Mouse (Mus musculus): Measurements from ENCODE around the gene Mlx. TPM values are rescaled to one million over a fixed set of nuclear protein-coding genes. Genes with fewer than 3 reads are reported as not detected.

Gene Mlx
- polyA plus RNA-seq (2015; fragmentation: Nextera tagmentation; extraction: Ambion mirVana), result 50.3 and 52.0 TPM in 2 replicates

DNA sequence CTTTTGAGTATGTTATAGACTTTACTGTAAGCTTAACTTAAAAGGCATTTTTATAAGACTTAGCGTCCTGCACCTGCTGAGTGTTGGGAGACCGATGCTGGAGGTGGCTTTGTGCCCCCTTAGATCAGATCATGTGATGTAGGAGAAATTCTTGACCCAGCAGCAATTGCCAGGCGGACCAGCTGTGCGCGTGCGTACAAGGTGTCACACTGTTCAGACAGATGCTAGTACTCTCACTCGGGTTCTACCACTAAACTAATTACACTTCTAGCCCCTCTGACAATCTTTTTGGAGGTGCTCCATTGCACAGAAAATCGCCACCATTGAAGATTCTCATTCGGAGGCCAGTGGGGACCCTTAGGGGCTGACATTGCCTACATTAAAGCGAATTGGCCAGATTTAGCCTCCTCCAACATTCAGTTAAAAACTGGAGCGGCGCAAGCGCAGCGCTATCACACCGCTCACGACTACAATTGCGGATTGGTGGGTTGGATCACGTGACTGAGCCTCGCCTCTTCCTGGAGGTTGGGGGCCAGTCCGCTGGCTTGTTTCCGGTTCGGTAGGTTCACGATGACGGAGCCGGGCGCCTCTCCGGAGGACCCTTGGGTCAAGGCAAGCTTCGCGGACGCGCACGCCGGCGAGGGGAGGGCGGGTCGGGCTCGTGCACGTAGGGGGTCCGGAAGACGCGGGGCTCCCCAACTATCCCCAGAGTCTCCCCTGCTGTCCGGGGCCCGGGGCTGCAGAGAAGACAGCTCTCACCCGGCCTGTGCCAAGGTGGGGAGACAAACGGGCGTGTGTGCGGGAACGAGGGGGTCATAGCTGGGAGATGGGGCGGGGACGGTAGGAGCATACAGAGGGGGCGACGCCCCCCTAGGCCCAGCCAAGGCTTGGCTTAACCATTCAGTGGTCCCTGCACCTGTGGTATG, at the start of gene Mlx:
Mlx (plus strand) TSS at position 522 of the 926 bp plus-strand sequence.
- peaks cover 39% of the 10 kb centered on the region for H3K4me1 ChIP-seq
- H3K9me3 ChIP-seq (replicated peaks), result no peaks in the 10 kb centered on the region
- ATAC-seq (ENCODE audit: insufficient number of reproducible peaks, low FRiP score, low TSS enrichment, low read depth), result peak; percentile 82
- peaks cover 49% of the 10 kb centered on the region for H3K36me3 ChIP-seq
- H3K27ac ChIP-seq (replicated peaks), result peak within 1 kb of the TSS; percentile 87
- peak within 1 kb of the TSS; percentile 72 for H3K4me3 ChIP-seq (replicated peaks)
- peak within 1 kb of the TSS; percentile 80 for H3K9ac ChIP-seq
- H3K27me3 ChIP-seq, result no peaks in the 10 kb centered on the region
- 1% methylated on average over 52 of the region's 52 CpGs for WGBS
- peak within 1 kb of the TSS; percentile 92 for H3K4me2 ChIP-seq (replicated peaks)

DNA sequence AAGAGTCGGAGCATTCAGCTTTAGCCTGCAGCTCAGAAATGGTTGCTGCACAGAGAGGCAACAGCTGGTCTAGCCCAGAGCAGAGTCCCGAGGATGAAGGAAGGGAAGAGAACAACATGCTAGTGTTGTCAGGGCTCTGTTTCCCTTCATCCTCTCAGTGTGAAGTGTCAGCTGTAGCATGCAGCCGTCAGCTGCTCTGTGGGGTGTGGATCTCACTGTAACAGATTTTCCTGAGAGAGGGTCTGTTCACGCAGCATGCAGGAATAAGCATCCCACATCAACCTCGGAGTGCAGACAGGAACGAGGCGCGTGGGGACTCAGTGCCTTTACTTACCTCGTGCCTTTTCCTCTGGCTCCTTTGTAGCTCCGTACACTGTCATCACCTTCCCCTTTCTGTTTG, 49.3 kb upstream of the Mlx start:
- Histone ChIP-seq H3K27ac (replicated peaks) (no peak overlapping the region), H3K4me1 (no peaks in the 10 kb centered on the region), H3K4me2 (replicated peaks) (no peak overlapping the region), H3K4me3 (replicated peaks) (no peak overlapping the region), H3K27me3 (no peaks in the 10 kb centered on the region), H3K9ac (no peak overlapping the region), H3K36me3 (peaks cover 70% of the 10 kb centered on the region), H3K9me3 (replicated peaks) (no peaks in the 10 kb centered on the region)
- 82% methylated on average over 10 of the region's 10 CpGs for WGBS
- ATAC-seq (ENCODE audit: insufficient number of reproducible peaks, low FRiP score, low TSS enrichment, low read depth), result no peak

DNA sequence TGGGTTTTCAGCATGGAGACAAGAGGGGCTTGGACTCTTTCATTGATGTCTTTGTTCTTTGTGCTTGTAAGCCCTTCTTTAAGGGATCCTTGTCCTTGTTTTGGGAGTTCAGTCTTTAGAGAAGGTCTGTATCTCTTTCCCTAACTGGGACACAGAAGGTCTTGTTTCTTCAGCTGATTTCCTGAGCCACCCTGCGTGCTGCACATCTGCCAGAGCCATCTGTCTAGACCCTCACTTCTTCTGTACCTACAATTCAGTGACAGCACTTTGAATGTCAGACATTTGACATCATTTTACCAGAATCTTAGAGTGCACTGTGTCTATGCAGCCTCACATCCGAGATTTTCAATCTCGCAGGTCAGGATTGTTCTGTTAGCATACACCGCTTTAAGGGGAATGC, 41.3 kb upstream of the Mlx start:
- no peak overlapping the region for H3K4me2 ChIP-seq (replicated peaks)
- H3K4me3 ChIP-seq (replicated peaks), result no peak overlapping the region
- H3K4me1 ChIP-seq, result no peaks in the 10 kb centered on the region
- H3K36me3 ChIP-seq, result peaks cover 82% of the 10 kb centered on the region
- WGBS, result 88% methylated on average over 4 of the region's 4 CpGs
- no peak overlapping the region for H3K27ac ChIP-seq (replicated peaks)
- no peaks in the 10 kb centered on the region for H3K27me3 ChIP-seq
- H3K9ac ChIP-seq, result no peak overlapping the region
- ATAC-seq (ENCODE audit: insufficient number of reproducible peaks, low FRiP score, low TSS enrichment, low read depth), result no peak
- H3K9me3 ChIP-seq (replicated peaks), result no peaks in the 10 kb centered on the region

- no peak overlapping the region for H3K4me3 ChIP-seq (replicated peaks)
- H3K4me1 ChIP-seq, result no peaks in the 10 kb centered on the region
- H3K4me2 ChIP-seq (replicated peaks), result no peak overlapping the region
- WGBS, result 72% methylated on average over 9 of the region's 9 CpGs
- H3K27ac ChIP-seq (replicated peaks), result no peak overlapping the region
- H3K9me3 ChIP-seq (replicated peaks), result no peaks in the 10 kb centered on the region
- H3K27me3 ChIP-seq, result no peaks in the 10 kb centered on the region
- no peak for ATAC-seq (ENCODE audit: insufficient number of reproducible peaks, low FRiP score, low TSS enrichment, low read depth)
- peaks cover 84% of the 10 kb centered on the region for H3K36me3 ChIP-seq
- no peak overlapping the region for H3K9ac ChIP-seq
Measured at GRCm38 (mm10) chr11:101046440-101046839, 40.6 kb upstream of the Mlx start.

- Histone ChIP-seq H3K36me3 (peaks cover 85% of the 10 kb centered on the region), H3K9me3 (replicated peaks) (no peaks in the 10 kb centered on the region), H3K4me1 (no peaks in the 10 kb centered on the region), H3K9ac (no peak overlapping the region), H3K27me3 (no peaks in the 10 kb centered on the region), H3K4me3 (replicated peaks) (no peak overlapping the region), H3K27ac (replicated peaks) (no peak overlapping the region), H3K4me2 (replicated peaks) (no peak overlapping the region)
- ATAC-seq (ENCODE audit: insufficient number of reproducible peaks, low FRiP score, low TSS enrichment, low read depth), result no peak
- WGBS, result 81% methylated on average over 3 of the region's 3 CpGs
Measured at GRCm38 (mm10) chr11:101047502-101047901, 39.6 kb upstream of the Mlx start.

GRCm38 (mm10) chr11:101050359-101050758, 36.7 kb upstream of the Mlx start:
- Histone ChIP-seq H3K9me3 (replicated peaks) (no peaks in the 10 kb centered on the region), H3K4me1 (no peaks in the 10 kb centered on the region), H3K27ac (replicated peaks) (no peak overlapping the region), H3K9ac (no peak overlapping the region), H3K4me2 (replicated peaks) (no peak overlapping the region), H3K36me3 (peaks cover 74% of the 10 kb centered on the region), H3K27me3 (no peaks in the 10 kb centered on the region), H3K4me3 (replicated peaks) (no peak overlapping the region)
- no peak for ATAC-seq (ENCODE audit: insufficient number of reproducible peaks, low FRiP score, low TSS enrichment, low read depth)
- WGBS, result 88% methylated on average over 9 of the region's 9 CpGs

- H3K9me3 ChIP-seq (replicated peaks), result no peaks in the 10 kb centered on the region
- no peaks in the 10 kb centered on the region for H3K27me3 ChIP-seq
- H3K9ac ChIP-seq, result no peak overlapping the region
- WGBS, result 84% methylated on average over 6 of the region's 6 CpGs
- 0 out of 2 replicates have a peak, but pooled peaks have one; percentile 3 for ATAC-seq (ENCODE audit: insufficient number of reproducible peaks, low FRiP score, low TSS enrichment, low read depth)
- no peak overlapping the region for H3K4me2 ChIP-seq (replicated peaks)
- H3K36me3 ChIP-seq, result peaks cover 74% of the 10 kb centered on the region
- no peaks in the 10 kb centered on the region for H3K4me1 ChIP-seq
- H3K4me3 ChIP-seq (replicated peaks), result no peak overlapping the region
- H3K27ac ChIP-seq (replicated peaks), result no peak overlapping the region
Measured at GRCm38 (mm10) chr11:101051051-101051493, 36.0 kb upstream of the Mlx start.

GRCm38 (mm10) chr11:101051617-101052016, 35.5 kb upstream of the Mlx start:
- Histone ChIP-seq H3K9ac (no peak overlapping the region), H3K9me3 (replicated peaks) (no peaks in the 10 kb centered on the region), H3K4me3 (replicated peaks) (no peak overlapping the region), H3K27ac (replicated peaks) (no peak overlapping the region), H3K36me3 (peaks cover 70% of the 10 kb centered on the region), H3K4me2 (replicated peaks) (no peak overlapping the region), H3K27me3 (no peaks in the 10 kb centered on the region), H3K4me1 (peaks cover 2% of the 10 kb centered on the region; the same call in 1 of the 2 replicates)
- 72% methylated on average over 8 of the region's 8 CpGs for WGBS
- no peak for ATAC-seq (ENCODE audit: insufficient number of reproducible peaks, low FRiP score, low TSS enrichment, low read depth)

DNA sequence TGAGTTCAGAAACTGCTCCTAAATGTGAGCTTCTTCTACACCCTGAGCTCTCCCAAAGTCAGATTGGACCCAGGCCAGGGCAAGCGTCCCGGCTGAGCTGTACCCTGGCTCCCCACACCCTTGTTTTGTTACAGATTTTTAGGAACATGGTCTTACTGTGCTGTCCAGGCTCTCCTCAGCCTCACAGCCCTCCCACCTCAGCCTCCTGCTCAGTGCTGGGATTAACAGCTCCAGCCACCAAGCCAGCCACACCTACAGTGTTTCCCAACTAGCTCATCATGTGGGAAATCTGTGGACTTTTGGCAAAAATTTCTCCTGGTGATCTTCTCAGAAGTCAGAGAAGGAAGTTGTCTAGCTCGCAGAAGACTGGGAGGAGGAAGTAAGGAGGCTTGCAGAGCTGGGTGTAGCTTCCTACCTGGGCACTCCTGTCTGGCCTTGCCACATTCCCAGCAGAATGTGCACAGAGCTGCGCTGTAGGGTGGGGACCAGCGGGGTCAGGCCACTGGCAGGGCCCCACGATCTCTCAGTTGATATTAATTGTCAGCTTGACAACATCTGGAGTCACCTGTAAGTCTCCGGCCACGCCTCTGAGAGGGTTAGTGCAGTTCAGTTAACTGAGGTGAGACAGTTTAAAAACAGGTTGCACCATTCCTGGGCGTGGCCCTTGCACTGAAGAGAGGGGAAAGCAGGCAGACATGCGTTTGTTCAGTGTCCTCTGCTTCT, 34.2 kb upstream of the Mlx start:
- Histone ChIP-seq H3K4me1 (peaks cover 13% of the 10 kb centered on the region), H3K9me3 (replicated peaks) (no peaks in the 10 kb centered on the region), H3K9ac (no peak overlapping the region), H3K36me3 (peaks cover 68% of the 10 kb centered on the region), H3K4me2 (replicated peaks) (no peak overlapping the region), H3K4me3 (replicated peaks) (no peak overlapping the region), H3K27ac (replicated peaks) (peak overlapping the region; percentile 51), H3K27me3 (no peaks in the 10 kb centered on the region)
- WGBS, result 77% methylated on average over 10 of the region's 10 CpGs
- ATAC-seq (ENCODE audit: insufficient number of reproducible peaks, low FRiP score, low TSS enrichment, low read depth), result no peak

GRCm38 (mm10) chr11:101053974-101054373, 33.1 kb upstream of the Mlx start:
- Histone ChIP-seq H3K9ac (no peak overlapping the region), H3K4me2 (replicated peaks) (no peak overlapping the region), H3K4me3 (replicated peaks) (no peak overlapping the region), H3K9me3 (replicated peaks) (no peaks in the 10 kb centered on the region), H3K4me1 (peaks cover 21% of the 10 kb centered on the region), H3K36me3 (peaks cover 61% of the 10 kb centered on the region), H3K27ac (replicated peaks) (no peak overlapping the region), H3K27me3 (no peaks in the 10 kb centered on the region)
- 100% methylated on average over 1 of the region's 1 CpGs for WGBS
- no peak for ATAC-seq (ENCODE audit: insufficient number of reproducible peaks, low FRiP score, low TSS enrichment, low read depth)

GRCm38 (mm10) chr11:101055418-101055817, 31.7 kb upstream of the Mlx start:
- no peak overlapping the region for H3K4me3 ChIP-seq (replicated peaks)
- ATAC-seq (ENCODE audit: insufficient number of reproducible peaks, low FRiP score, low TSS enrichment, low read depth), result no peak
- H3K27me3 ChIP-seq, result no peaks in the 10 kb centered on the region
- no peak overlapping the region for H3K27ac ChIP-seq (replicated peaks)
- no peak overlapping the region for H3K4me2 ChIP-seq (replicated peaks)
- H3K9ac ChIP-seq, result no peak overlapping the region
- 81% methylated on average over 14 of the region's 14 CpGs for WGBS
- H3K9me3 ChIP-seq (replicated peaks), result no peaks in the 10 kb centered on the region
- H3K4me1 ChIP-seq, result peaks cover 35% of the 10 kb centered on the region
- H3K36me3 ChIP-seq, result peaks cover 47% of the 10 kb centered on the region
